Mouse (Mus musculus): ENCODE measurements around the gene Dbn1. TPM values are rescaled to one million over a fixed set of nuclear protein-coding genes. Genes with fewer than 3 reads are reported as not detected.
A peak's percentile ranks its signal among the peaks of the same experiment; 100 is the strongest.

Gene Dbn1
- total and polyA plus RNA-seq, 2 experiments from 2014 or later, result 619 TPM

- ATAC-seq, result no peak
- no peak overlapping the region for H3K4me3 ChIP-seq (ENCODE audit: low read depth, low read length)
- no peaks in the 10 kb centered on the region for H3K9me3 ChIP-seq (ENCODE audit: low read length)
- H3K4me1 ChIP-seq (ENCODE audit: insufficient read depth), result no peaks in the 10 kb centered on the region; the same call in 1 of the 2 replicates
- TF ChIP-seq CTCF (IDR thresholded peaks at IDR 0.05; ENCODE audit: low read depth), result no peak
- no peak overlapping the region for H3K9ac ChIP-seq
- peaks cover 60% of the 10 kb centered on the region for H3K36me3 ChIP-seq (ENCODE audit: insufficient read depth)
- no peak overlapping the region for H3K27ac ChIP-seq (ENCODE audit: low read depth, low read length)
- no peak for DNase-seq
- H3K27me3 ChIP-seq (ENCODE audit: insufficient read depth, low read length), result no peaks in the 10 kb centered on the region
- H3K4me2 ChIP-seq (ENCODE audit: low read depth), result no peak overlapping the region
- 93% methylated on average over 10 of the region's 10 CpGs for WGBS
Measured at GRCm38 (mm10) chr13:55451296-55451695, 36.6 kb downstream of the Dbn1 start.

- DNase-seq, result peak; percentile 52
- H3K4me3 ChIP-seq (ENCODE audit: low read depth, low read length), result no peak overlapping the region
- H3K9me3 ChIP-seq (ENCODE audit: low read length), result no peaks in the 10 kb centered on the region
- no peak overlapping the region for H3K9ac ChIP-seq
- no peak overlapping the region for H3K27ac ChIP-seq (ENCODE audit: low read depth, low read length)
- peaks cover 52% of the 10 kb centered on the region for H3K36me3 ChIP-seq (ENCODE audit: insufficient read depth)
- ATAC-seq, result peak; percentile 65
- H3K27me3 ChIP-seq (ENCODE audit: insufficient read depth, low read length), result no peaks in the 10 kb centered on the region
- H3K4me1 ChIP-seq (ENCODE audit: insufficient read depth), result no peaks in the 10 kb centered on the region; the same call in 1 of the 2 replicates
- WGBS, result 75% methylated on average over 11 of the region's 11 CpGs
- H3K4me2 ChIP-seq (ENCODE audit: low read depth), result no peak overlapping the region
- no peak for TF ChIP-seq CTCF (IDR thresholded peaks at IDR 0.05; ENCODE audit: low read depth)
Measured at GRCm38 (mm10) chr13:55450511-55450980, 37.4 kb downstream of the Dbn1 start.

GRCm38 (mm10) chr13:55449679-55450441 is 38.1 kb downstream of the Dbn1 start:
- Histone ChIP-seq H3K4me3 (ENCODE audit: low read depth, low read length) (no peak overlapping the region), H3K4me2 (ENCODE audit: low read depth) (no peak overlapping the region), H3K9me3 (ENCODE audit: low read length) (no peaks in the 10 kb centered on the region), H3K27me3 (ENCODE audit: insufficient read depth, low read length) (no peaks in the 10 kb centered on the region), H3K4me1 (ENCODE audit: insufficient read depth) (no peaks in the 10 kb centered on the region; the same call in 1 of the 2 replicates), H3K9ac (no peak overlapping the region), H3K27ac (ENCODE audit: low read depth, low read length) (no peak overlapping the region), H3K36me3 (ENCODE audit: insufficient read depth) (peaks cover 46% of the 10 kb centered on the region)
- peak; percentile 28 for TF ChIP-seq CTCF (IDR thresholded peaks at IDR 0.05; ENCODE audit: low read depth)
- 87% methylated on average over 17 of the region's 17 CpGs for whole genome bisulfite sequencing
- ATAC-seq (no peak), DNase-seq (no peak)

- no peaks in the 10 kb centered on the region for H3K27me3 ChIP-seq (ENCODE audit: insufficient read depth, low read length)
- no peak overlapping the region for H3K4me2 ChIP-seq (ENCODE audit: low read depth)
- no peak overlapping the region for H3K9ac ChIP-seq
- no peak for TF ChIP-seq CTCF (IDR thresholded peaks at IDR 0.05; ENCODE audit: low read depth)
- DNase-seq (no peak), ATAC-seq (no peak)
- H3K4me3 ChIP-seq (ENCODE audit: low read depth, low read length), result no peak overlapping the region
- H3K36me3 ChIP-seq (ENCODE audit: insufficient read depth), result peaks cover 40% of the 10 kb centered on the region
- 90% methylated on average over 9 of the region's 9 CpGs for WGBS
- H3K4me1 ChIP-seq (ENCODE audit: insufficient read depth), result no peaks in the 10 kb centered on the region; the same call in 1 of the 2 replicates
- H3K9me3 ChIP-seq (ENCODE audit: low read length), result no peaks in the 10 kb centered on the region
- no peak overlapping the region for H3K27ac ChIP-seq (ENCODE audit: low read depth, low read length)
Measured at GRCm38 (mm10) chr13:55449205-55449604, 38.7 kb downstream of the Dbn1 start.

GRCm38 (mm10) chr13:55448131-55448530 is 39.8 kb downstream of the Dbn1 start:
- Histone ChIP-seq H3K27me3 (ENCODE audit: insufficient read depth, low read length) (no peaks in the 10 kb centered on the region), H3K9me3 (ENCODE audit: low read length) (no peaks in the 10 kb centered on the region), H3K4me3 (ENCODE audit: low read depth, low read length) (no peak overlapping the region), H3K36me3 (ENCODE audit: insufficient read depth) (peaks cover 30% of the 10 kb centered on the region), H3K4me2 (ENCODE audit: low read depth) (no peak overlapping the region), H3K27ac (ENCODE audit: low read depth, low read length) (no peak overlapping the region), H3K4me1 (ENCODE audit: insufficient read depth) (no peaks in the 10 kb centered on the region; the same call in 1 of the 2 replicates), H3K9ac (no peak overlapping the region)
- 92% methylated on average over 5 of the region's 5 CpGs for WGBS
- TF ChIP-seq CTCF (IDR thresholded peaks at IDR 0.05; ENCODE audit: low read depth), result no peak
- no peak for DNase-seq
- ATAC-seq, result no peak

- 74% methylated on average over 3 of the region's 3 CpGs for WGBS
- no peak for DNase-seq
- Histone ChIP-seq H3K9me3 (ENCODE audit: low read length) (no peaks in the 10 kb centered on the region), H3K4me1 (ENCODE audit: insufficient read depth) (no peaks in the 10 kb centered on the region; the same call in 1 of the 2 replicates), H3K4me3 (ENCODE audit: low read depth, low read length) (no peak overlapping the region), H3K27ac (ENCODE audit: low read depth, low read length) (no peak overlapping the region), H3K9ac (no peak overlapping the region), H3K36me3 (ENCODE audit: insufficient read depth) (peaks cover 24% of the 10 kb centered on the region), H3K4me2 (ENCODE audit: low read depth) (no peak overlapping the region), H3K27me3 (ENCODE audit: insufficient read depth, low read length) (no peaks in the 10 kb centered on the region)
- TF ChIP-seq CTCF (IDR thresholded peaks at IDR 0.05; ENCODE audit: low read depth), result no peak
- ATAC-seq, result no peak
Measured at GRCm38 (mm10) chr13:55447543-55447943, 40.4 kb downstream of the Dbn1 start.

- 79% methylated on average over 6 of the region's 6 CpGs for WGBS
- DNase-seq, result no peak
- H3K4me3 ChIP-seq (ENCODE audit: low read depth, low read length), result peak overlapping the region; percentile 86; the same call in 1 of the 2 replicates
Measured at GRCm38 (mm10) chr13:55446483-55447105, 41.3 kb downstream of the Dbn1 start.

More at GRCm38 (mm10) chr13:55446483-55447105, 41.3 kb downstream of the Dbn1 start:
- Histone ChIP-seq H3K4me1 (ENCODE audit: insufficient read depth) (no peaks in the 10 kb centered on the region; the same call in 1 of the 2 replicates), H3K4me2 (ENCODE audit: low read depth) (peak overlapping the region; percentile 84), H3K36me3 (ENCODE audit: insufficient read depth) (peaks cover 14% of the 10 kb centered on the region), H3K27ac (ENCODE audit: low read depth, low read length) (no peak overlapping the region), H3K9me3 (ENCODE audit: low read length) (no peaks in the 10 kb centered on the region), H3K27me3 (ENCODE audit: insufficient read depth, low read length) (no peaks in the 10 kb centered on the region), H3K9ac (peak overlapping the region; percentile 81)
- no peak for ATAC-seq
- TF ChIP-seq CTCF (IDR thresholded peaks at IDR 0.05; ENCODE audit: low read depth), result no peak
